Mouse (Mus musculus): ENCODE data around the gene Frmd8. TPM values are rescaled to one million over a fixed set of nuclear protein-coding genes. Genes with fewer than 3 reads are reported as not detected.
A peak's percentile ranks its signal among the peaks of the same experiment; 100 is the strongest.
"Not testable (repeated sequence)": the region's sequence is repeated elsewhere in the genome, so short reads cannot be mapped to it uniquely, and the experiment has no call there.

The Frmd8 gene
- polyA plus RNA-seq, 1 experiment from 2014 or later = 31.3 TPM

GRCm38 (mm10) chr19:5815928-5816327, 59.1 kb downstream of the Frmd8 start:
- Histone ChIP-seq H3K9ac (no peak overlapping the region), H3K4me3 (no peak overlapping the region)
- WGBS = 70% methylated on average over 4 of the region's 4 CpGs

GRCm38 (mm10) chr19:5815010-5815409, 60.1 kb downstream of the Frmd8 start:
- peak overlapping the region; percentile 80 for H3K27ac ChIP-seq

More at GRCm38 (mm10) chr19:5815928-5816327, 59.1 kb downstream of the Frmd8 start:
- Histone ChIP-seq H3K4me2 (no peak overlapping the region), H3K9me3 (no peaks in the 10 kb centered on the region), H3K4me1 (peaks cover 58% of the 10 kb centered on the region), H3K27ac (peak overlapping the region; percentile 80; the same call in 1 of the 2 replicates), H3K27me3 (no peaks in the 10 kb centered on the region), H3K36me3 (no peaks in the 10 kb centered on the region)
- no peak for ATAC-seq (ENCODE audit: insufficient number of reproducible peaks, low FRiP score, low TSS enrichment, low read depth)

GRCm38 (mm10) chr19:5814048-5814447, 61.0 kb downstream of the Frmd8 start:
- peak overlapping the region; percentile 80; the same call in 1 of the 2 replicates for H3K27ac ChIP-seq
- not testable (repeated sequence) for H3K27me3 ChIP-seq; H3K4me3 ChIP-seq; ATAC-seq (ENCODE audit: insufficient number of reproducible peaks, low FRiP score, low TSS enrichment, low read depth); H3K36me3 ChIP-seq; H3K4me2 ChIP-seq; H3K9ac ChIP-seq; H3K9me3 ChIP-seq
- WGBS = 41% methylated on average over 1 of the region's 1 CpGs
- H3K4me1 ChIP-seq = peaks cover 75% of the 10 kb centered on the region

More at GRCm38 (mm10) chr19:5815010-5815409, 60.1 kb downstream of the Frmd8 start:
- ATAC-seq (ENCODE audit: insufficient number of reproducible peaks, low FRiP score, low TSS enrichment, low read depth) = no peak
- H3K4me2 ChIP-seq = no peak overlapping the region
- peaks cover 67% of the 10 kb centered on the region for H3K4me1 ChIP-seq
- WGBS = 22% methylated on average over 7 of the region's 7 CpGs
- H3K9me3 ChIP-seq = no peaks in the 10 kb centered on the region
- no peaks in the 10 kb centered on the region for H3K36me3 ChIP-seq
- no peak overlapping the region for H3K9ac ChIP-seq
- H3K27me3 ChIP-seq = no peaks in the 10 kb centered on the region
- no peak overlapping the region for H3K4me3 ChIP-seq

- no peaks in the 10 kb centered on the region for H3K27me3 ChIP-seq
- peaks cover 78% of the 10 kb centered on the region for H3K4me1 ChIP-seq
- no peaks in the 10 kb centered on the region for H3K9me3 ChIP-seq
- ATAC-seq (ENCODE audit: insufficient number of reproducible peaks, low FRiP score, low TSS enrichment, low read depth) = no peak
- H3K4me2 ChIP-seq = no peak overlapping the region
- H3K9ac ChIP-seq = no peak overlapping the region
- H3K36me3 ChIP-seq = no peaks in the 10 kb centered on the region
- 92% methylated on average over 3 of the region's 3 CpGs for WGBS
- no peak overlapping the region for H3K4me3 ChIP-seq
- H3K27ac ChIP-seq = 0 out of 2 replicates have a peak overlapping the region, but pooled peaks have one; percentile 39
Observed at GRCm38 (mm10) chr19:5813567-5813966, 61.5 kb downstream of the Frmd8 start.

GRCm38 (mm10) chr19:5811771-5812504, 63.1 kb downstream of the Frmd8 start:
- Histone ChIP-seq H3K36me3 (no peaks in the 10 kb centered on the region), H3K27ac (peak overlapping the region; percentile 93), H3K9me3 (no peaks in the 10 kb centered on the region), H3K4me2 (0 out of 2 replicates have a peak overlapping the region, but pooled peaks have one; percentile 14), H3K4me1 (peaks cover 69% of the 10 kb centered on the region), H3K9ac (no peak overlapping the region), H3K27me3 (no peaks in the 10 kb centered on the region), H3K4me3 (no peak overlapping the region)
- 44% methylated on average over 7 of the region's 7 CpGs for WGBS
- peak; percentile 77 for ATAC-seq (ENCODE audit: insufficient number of reproducible peaks, low FRiP score, low TSS enrichment, low read depth)

GRCm38 (mm10) chr19:5810840-5811563, 64.1 kb downstream of the Frmd8 start:
- Histone ChIP-seq H3K27ac (peak overlapping the region; percentile 93), H3K4me3 (no peak overlapping the region), H3K36me3 (no peaks in the 10 kb centered on the region), H3K9me3 (no peaks in the 10 kb centered on the region), H3K9ac (no peak overlapping the region), H3K4me2 (0 out of 2 replicates have a peak overlapping the region, but pooled peaks have one; percentile 4), H3K4me1 (peaks cover 73% of the 10 kb centered on the region), H3K27me3 (no peaks in the 10 kb centered on the region)
- WGBS = 69% methylated on average over 9 of the region's 9 CpGs
- no peak for ATAC-seq (ENCODE audit: insufficient number of reproducible peaks, low FRiP score, low TSS enrichment, low read depth)

GRCm38 (mm10) chr19:5810103-5810839, 64.8 kb downstream of the Frmd8 start:
- peaks cover 74% of the 10 kb centered on the region for H3K4me1 ChIP-seq
- peak overlapping the region; percentile 93 for H3K27ac ChIP-seq
- no peaks in the 10 kb centered on the region for H3K9me3 ChIP-seq
- H3K9ac ChIP-seq = no peak overlapping the region
- peak overlapping the region; percentile 4; the same call in 1 of the 2 replicates for H3K4me2 ChIP-seq
- 23% methylated on average over 11 of the region's 11 CpGs for WGBS
- H3K27me3 ChIP-seq = no peaks in the 10 kb centered on the region
- ATAC-seq (ENCODE audit: insufficient number of reproducible peaks, low FRiP score, low TSS enrichment, low read depth) = peak; percentile 33; the same call in 1 of the 2 replicates
- H3K4me3 ChIP-seq = no peak overlapping the region
- H3K36me3 ChIP-seq = no peaks in the 10 kb centered on the region

GRCm38 (mm10) chr19:5809712-5810089, 65.4 kb downstream of the Frmd8 start:
- ATAC-seq (ENCODE audit: insufficient number of reproducible peaks, low FRiP score, low TSS enrichment, low read depth) = no peak
- no peaks in the 10 kb centered on the region for H3K9me3 ChIP-seq
- H3K4me1 ChIP-seq = peaks cover 74% of the 10 kb centered on the region
- no peaks in the 10 kb centered on the region for H3K27me3 ChIP-seq
- WGBS = 32% methylated on average over 7 of the region's 7 CpGs
- no peak overlapping the region for H3K9ac ChIP-seq
- no peak overlapping the region for H3K4me3 ChIP-seq
- peak overlapping the region; percentile 93 for H3K27ac ChIP-seq
- H3K4me2 ChIP-seq = peak overlapping the region; percentile 4; the same call in 1 of the 2 replicates
- H3K36me3 ChIP-seq = no peaks in the 10 kb centered on the region

GRCm38 (mm10) chr19:5808955-5809711, 65.9 kb downstream of the Frmd8 start:
- no peak for ATAC-seq (ENCODE audit: insufficient number of reproducible peaks, low FRiP score, low TSS enrichment, low read depth)
- Histone ChIP-seq H3K9ac (no peak overlapping the region), H3K27me3 (no peaks in the 10 kb centered on the region), H3K36me3 (no peaks in the 10 kb centered on the region), H3K4me2 (0 out of 2 replicates have a peak overlapping the region, but pooled peaks have one; percentile 4), H3K9me3 (no peaks in the 10 kb centered on the region), H3K4me1 (peaks cover 74% of the 10 kb centered on the region), H3K4me3 (no peak overlapping the region), H3K27ac (peak overlapping the region; percentile 93)
- 50% methylated on average over 14 of the region's 14 CpGs for WGBS

- H3K27ac ChIP-seq = no peak overlapping the region
- no peak overlapping the region for H3K4me2 ChIP-seq
- no peak for ATAC-seq (ENCODE audit: insufficient number of reproducible peaks, low FRiP score, low TSS enrichment, low read depth)
- no peaks in the 10 kb centered on the region for H3K27me3 ChIP-seq
- H3K9me3 ChIP-seq = no peaks in the 10 kb centered on the region
- WGBS = 57% methylated on average over 3 of the region's 3 CpGs
- H3K4me1 ChIP-seq = peaks cover 73% of the 10 kb centered on the region
- no peaks in the 10 kb centered on the region for H3K36me3 ChIP-seq
- no peak overlapping the region for H3K9ac ChIP-seq
- H3K4me3 ChIP-seq = no peak overlapping the region
Observed at GRCm38 (mm10) chr19:5807740-5808139, 67.3 kb downstream of the Frmd8 start.

GRCm38 (mm10) chr19:5806809-5807205, 68.3 kb downstream of the Frmd8 start:
- Histone ChIP-seq H3K4me1 (peaks cover 64% of the 10 kb centered on the region), H3K9me3 (no peaks in the 10 kb centered on the region), H3K4me3 (no peak overlapping the region), H3K4me2 (no peak overlapping the region), H3K27ac (peak overlapping the region; percentile 76), H3K36me3 (no peaks in the 10 kb centered on the region), H3K9ac (no peak overlapping the region), H3K27me3 (no peaks in the 10 kb centered on the region)
- WGBS = 45% methylated on average over 6 of the region's 6 CpGs
- no peak for ATAC-seq (ENCODE audit: insufficient number of reproducible peaks, low FRiP score, low TSS enrichment, low read depth)
